Mouse (Mus musculus): ENCODE data around the gene Orai1. TPM values are rescaled to one million over a fixed set of nuclear protein-coding genes. Genes with fewer than 3 reads are reported as not detected.
A peak's percentile ranks its signal among the peaks of the same experiment; 100 is the strongest.

The Orai1 gene
- polyA plus RNA-seq, 1 experiment: 10.8 TPM

DNA sequence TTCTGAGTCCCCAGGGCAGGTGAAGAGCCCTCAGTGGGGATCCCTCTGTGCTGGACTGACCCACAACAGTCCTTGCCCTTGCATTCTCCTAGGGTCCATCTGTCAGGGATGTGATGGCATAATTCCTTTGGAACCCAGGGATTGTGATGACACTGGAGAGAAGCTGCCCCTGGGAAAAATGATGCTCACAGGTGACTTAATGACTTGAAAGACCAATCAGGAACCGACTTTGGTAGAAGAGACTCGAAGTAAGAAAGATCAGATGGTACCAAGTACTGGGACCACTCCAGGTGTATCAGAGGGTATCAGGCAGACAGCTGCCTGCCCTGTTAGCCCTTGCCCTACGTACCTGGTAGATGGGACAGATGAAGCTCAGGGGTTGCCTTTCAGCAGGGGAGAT, 32.0 kb downstream of the Orai1 start, which contains the start of gene Morn3:
Gene Morn3, minus strand, starts transcription at position 101 of the 400 bp plus-strand sequence.
- TF ChIP-seq USF1 (IDR thresholded peaks at IDR 0.05; ENCODE audit: low read depth) (no peak), MAX (IDR thresholded peaks at IDR 0.05) (no peak), CTCF (IDR thresholded peaks at IDR 0.05; ENCODE audit: control insufficient read depth, insufficient read depth, insufficient read length) (no peak)
- Histone ChIP-seq H3K36me3 (ENCODE audit: control insufficient read depth, insufficient read depth) (no peaks in the 10 kb centered on the region), H3K79me2 (ENCODE audit: control insufficient read depth, insufficient read depth) (no peaks in the 10 kb centered on the region), H3ac (ENCODE audit: control insufficient read depth, insufficient read length, low read depth) (no peak within 1 kb of the TSS), H3K79me3 (ENCODE audit: low read depth) (no peaks in the 10 kb centered on the region), H3K27me3 (ENCODE audit: control insufficient read depth, insufficient read depth, insufficient read length) (no peaks in the 10 kb centered on the region), H3K4me3 (ENCODE audit: insufficient read depth, poor library complexity, severe bottlenecking) (no peak within 1 kb of the TSS)

GRCm38 (mm10) chr5:123049271-123049670, 34.4 kb downstream of the Orai1 start:
- H3ac ChIP-seq (ENCODE audit: control insufficient read depth, insufficient read length, low read depth): no peak overlapping the region
- H3K4me3 ChIP-seq (ENCODE audit: insufficient read depth, poor library complexity, severe bottlenecking): no peak overlapping the region
- H3K79me2 ChIP-seq (ENCODE audit: control insufficient read depth, insufficient read depth): no peaks in the 10 kb centered on the region
- no peak for TF ChIP-seq FOSL1 (IDR thresholded peaks at IDR 0.05; ENCODE audit: insufficient read depth, low read length, poor library complexity, severe bottlenecking)
- TF ChIP-seq USF1 (IDR thresholded peaks at IDR 0.05; ENCODE audit: low read depth): no peak
- no peak for TF ChIP-seq CTCF (IDR thresholded peaks at IDR 0.05; ENCODE audit: control insufficient read depth, insufficient read depth, insufficient read length)
- TF ChIP-seq MAX (IDR thresholded peaks at IDR 0.05): no peak
- TF ChIP-seq MYOG (IDR thresholded peaks at IDR 0.05; ENCODE audit: control insufficient read depth, extremely low read depth, insufficient read length): no peak
- no peak for TF ChIP-seq CEBPB (IDR thresholded peaks at IDR 0.05; ENCODE audit: low read depth)
- no peak for TF ChIP-seq MYOD1 (IDR thresholded peaks at IDR 0.05; ENCODE audit: control insufficient read depth, insufficient read length, low read depth)
- H3K36me3 ChIP-seq (ENCODE audit: control insufficient read depth, insufficient read depth): no peaks in the 10 kb centered on the region
- no peaks in the 10 kb centered on the region for H3K79me3 ChIP-seq (ENCODE audit: low read depth)
- no peaks in the 10 kb centered on the region for H3K27me3 ChIP-seq (ENCODE audit: control insufficient read depth, insufficient read depth, insufficient read length)

GRCm38 (mm10) chr5:123050918-123051317, 36.0 kb downstream of the Orai1 start:
- TF ChIP-seq MYOG (IDR thresholded peaks at IDR 0.05; ENCODE audit: control insufficient read depth, extremely low read depth, insufficient read length) (no peak), MYOD1 (IDR thresholded peaks at IDR 0.05; ENCODE audit: control insufficient read depth, insufficient read length, low read depth) (no peak), USF1 (IDR thresholded peaks at IDR 0.05; ENCODE audit: low read depth) (no peak)
- no peak overlapping the region for H3ac ChIP-seq (ENCODE audit: control insufficient read depth, insufficient read length, low read depth)
- no peaks in the 10 kb centered on the region for H3K79me2 ChIP-seq (ENCODE audit: control insufficient read depth, insufficient read depth)
- H3K27me3 ChIP-seq (ENCODE audit: control insufficient read depth, insufficient read depth, insufficient read length): no peaks in the 10 kb centered on the region
- no peak overlapping the region for H3K4me3 ChIP-seq (ENCODE audit: insufficient read depth, poor library complexity, severe bottlenecking)
- H3K79me3 ChIP-seq (ENCODE audit: low read depth): no peaks in the 10 kb centered on the region
- no peaks in the 10 kb centered on the region for H3K36me3 ChIP-seq (ENCODE audit: control insufficient read depth, insufficient read depth)

GRCm38 (mm10) chr5:123051736-123052135, 36.9 kb downstream of the Orai1 start:
- Histone ChIP-seq H3K4me3 (ENCODE audit: insufficient read depth, poor library complexity, severe bottlenecking) (no peak overlapping the region), H3ac (ENCODE audit: control insufficient read depth, insufficient read length, low read depth) (no peak overlapping the region), H3K27me3 (ENCODE audit: control insufficient read depth, insufficient read depth, insufficient read length) (no peaks in the 10 kb centered on the region), H3K79me2 (ENCODE audit: control insufficient read depth, insufficient read depth) (no peaks in the 10 kb centered on the region), H3K36me3 (ENCODE audit: control insufficient read depth, insufficient read depth) (no peaks in the 10 kb centered on the region), H3K79me3 (ENCODE audit: low read depth) (no peaks in the 10 kb centered on the region)
- no peak for TF ChIP-seq MYOD1 (IDR thresholded peaks at IDR 0.05; ENCODE audit: control insufficient read depth, insufficient read length, low read depth)
- no peak for TF ChIP-seq MAX (IDR thresholded peaks at IDR 0.05)
- TF ChIP-seq FOSL1 (IDR thresholded peaks at IDR 0.05; ENCODE audit: insufficient read depth, low read length, poor library complexity, severe bottlenecking): no peak
- TF ChIP-seq CTCF (IDR thresholded peaks at IDR 0.05; ENCODE audit: control insufficient read depth, insufficient read depth, insufficient read length): no peak
- TF ChIP-seq MYOG (IDR thresholded peaks at IDR 0.05; ENCODE audit: control insufficient read depth, extremely low read depth, insufficient read length): no peak
- no peak for TF ChIP-seq CEBPB (IDR thresholded peaks at IDR 0.05; ENCODE audit: low read depth)
- TF ChIP-seq USF1 (IDR thresholded peaks at IDR 0.05; ENCODE audit: low read depth): no peak

- Histone ChIP-seq H3K79me2 (ENCODE audit: control insufficient read depth, insufficient read depth) (no peaks in the 10 kb centered on the region), H3K4me3 (ENCODE audit: insufficient read depth, poor library complexity, severe bottlenecking) (peak overlapping the region; percentile 32), H3K79me3 (ENCODE audit: low read depth) (no peaks in the 10 kb centered on the region), H3ac (ENCODE audit: control insufficient read depth, insufficient read length, low read depth) (no peak overlapping the region), H3K36me3 (ENCODE audit: control insufficient read depth, insufficient read depth) (no peaks in the 10 kb centered on the region), H3K27me3 (ENCODE audit: control insufficient read depth, insufficient read depth, insufficient read length) (no peaks in the 10 kb centered on the region)
- TF ChIP-seq CEBPB (IDR thresholded peaks at IDR 0.05; ENCODE audit: low read depth): no peak
- TF ChIP-seq CTCF (IDR thresholded peaks at IDR 0.05; ENCODE audit: control insufficient read depth, insufficient read depth, insufficient read length): peak; percentile 14
Observed at GRCm38 (mm10) chr5:123057366-123058250, 42.7 kb downstream of the Orai1 start.

All from C2C12 (cell line).